Mouse (Mus musculus): ENCODE results near the gene Atxn10. TPM values are rescaled to one million over a fixed set of nuclear protein-coding genes. Genes with fewer than 3 reads are reported as not detected.

Gene Atxn10
- polyA plus RNA-seq (2015; fragmentation: Nextera tagmentation; extraction: Ambion mirVana) = 294 and 307 TPM in 2 replicates

DNA sequence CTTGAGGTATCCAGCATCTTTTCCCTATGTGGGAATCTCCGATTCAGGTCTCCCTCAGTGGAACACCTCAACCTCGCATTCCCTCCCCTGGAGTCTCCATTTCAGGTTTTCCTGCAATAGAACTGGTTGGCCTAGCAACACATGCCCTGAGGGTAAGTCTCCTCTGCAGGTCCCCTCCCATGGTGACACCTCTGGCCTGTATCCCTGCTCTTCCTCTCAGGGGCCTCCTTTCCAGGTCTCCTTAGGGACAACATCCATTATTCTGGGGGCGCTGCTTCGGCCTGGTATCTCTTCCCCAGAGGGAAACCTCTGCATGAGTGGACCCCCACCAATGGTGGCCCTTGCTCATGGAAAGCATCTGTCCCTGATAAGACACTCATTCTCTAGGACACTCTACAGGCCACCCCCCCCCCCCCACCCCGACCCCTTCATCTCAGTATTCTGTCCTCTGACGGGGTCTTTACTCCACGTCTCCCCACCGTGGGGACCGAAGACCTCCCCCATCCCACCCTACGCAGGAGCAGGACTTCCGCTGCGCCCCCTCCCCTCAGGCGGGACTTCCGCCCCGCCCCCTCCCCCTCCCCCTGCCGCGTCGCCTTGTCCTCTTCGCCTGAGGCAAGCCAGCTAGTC is at the start of gene Atxn10:
TSS of gene Atxn10 (plus strand) at position 575 of the 630 bp plus-strand sequence.
- peak within 1 kb of the TSS; percentile 93 for H3K27ac ChIP-seq (ENCODE audit: low read length)
- H3K4me1 ChIP-seq (ENCODE audit: insufficient read depth, low read length) = peaks cover 14% of the 10 kb centered on the region
- no peaks in the 10 kb centered on the region for H3K27me3 ChIP-seq (ENCODE audit: insufficient read depth, low read length)
- ATAC-seq (ENCODE audit: low FRiP score, low TSS enrichment) = peak; percentile 4; the same call in 1 of the 2 replicates
- H3K36me3 ChIP-seq (ENCODE audit: insufficient read depth, low read length) = no peaks in the 10 kb centered on the region
- no peaks in the 10 kb centered on the region for H3K9me3 ChIP-seq (ENCODE audit: low read length)
- H3K9ac ChIP-seq (replicated peaks; ENCODE audit: low read length) = peak within 1 kb of the TSS; percentile 94
- WGBS = 15% methylated on average over 9 of the region's 19 CpGs
- H3K4me2 ChIP-seq (replicated peaks; ENCODE audit: low read depth, low read length) = peak within 1 kb of the TSS; percentile 67
- peak within 1 kb of the TSS; percentile 69 for H3K4me3 ChIP-seq (ENCODE audit: low read length)

DNA sequence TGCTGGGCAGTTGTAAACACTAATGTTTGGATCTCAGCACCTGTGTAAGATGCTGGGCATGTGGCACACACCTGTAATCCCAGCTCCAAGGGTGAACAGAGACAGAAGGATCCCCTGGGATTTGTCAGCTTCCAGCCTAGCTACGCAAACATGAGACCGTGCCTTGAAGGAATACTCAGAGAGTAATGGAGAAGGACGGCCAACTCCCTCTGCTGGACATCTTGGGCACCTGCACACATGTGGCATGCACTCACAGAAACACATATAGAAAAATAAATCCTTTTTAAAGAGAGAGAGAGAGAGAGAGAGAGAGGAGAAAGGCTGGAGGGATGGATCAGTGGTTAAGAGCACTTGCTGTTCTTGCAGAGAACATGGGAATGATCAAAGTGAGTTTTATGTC is 41.4 kb upstream of the Atxn10 start:
- no peak overlapping the region for H3K4me2 ChIP-seq (replicated peaks; ENCODE audit: low read depth, low read length)
- no peaks in the 10 kb centered on the region for H3K27me3 ChIP-seq (ENCODE audit: insufficient read depth, low read length)
- H3K9ac ChIP-seq (replicated peaks; ENCODE audit: low read length) = no peak overlapping the region
- WGBS = 82% methylated on average over 3 of the region's 3 CpGs
- H3K9me3 ChIP-seq (ENCODE audit: low read length) = no peaks in the 10 kb centered on the region
- no peak for ATAC-seq (ENCODE audit: low FRiP score, low TSS enrichment)
- no peak overlapping the region for H3K4me3 ChIP-seq (ENCODE audit: low read length)
- H3K27ac ChIP-seq (ENCODE audit: low read length) = no peak overlapping the region
- no peaks in the 10 kb centered on the region for H3K36me3 ChIP-seq (ENCODE audit: insufficient read depth, low read length)
- H3K4me1 ChIP-seq (ENCODE audit: insufficient read depth, low read length) = peaks cover 17% of the 10 kb centered on the region

DNA sequence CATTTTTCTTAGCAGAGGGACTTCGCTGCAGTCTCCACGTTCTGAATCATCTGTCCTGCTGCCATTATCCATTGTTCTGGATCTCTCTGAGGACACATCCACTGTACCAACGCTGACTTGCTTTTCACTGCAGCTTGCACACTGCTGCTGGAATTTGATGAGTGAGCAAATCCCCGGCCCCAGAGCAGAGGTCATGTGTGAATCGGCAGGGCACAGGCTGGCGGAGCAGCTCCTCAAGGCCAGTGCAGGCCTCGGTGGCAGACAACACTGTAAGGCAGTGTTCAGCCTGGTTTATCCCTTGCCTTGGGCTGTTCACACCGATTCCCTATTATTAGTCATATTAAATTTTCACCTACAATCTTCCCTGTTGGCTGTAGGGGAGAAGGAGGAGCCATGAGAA is 40.5 kb upstream of the Atxn10 start:
- H3K9me3 ChIP-seq (ENCODE audit: low read length) = no peaks in the 10 kb centered on the region
- peaks cover 17% of the 10 kb centered on the region for H3K4me1 ChIP-seq (ENCODE audit: insufficient read depth, low read length)
- H3K36me3 ChIP-seq (ENCODE audit: insufficient read depth, low read length) = no peaks in the 10 kb centered on the region
- H3K27me3 ChIP-seq (ENCODE audit: insufficient read depth, low read length) = no peaks in the 10 kb centered on the region
- no peak overlapping the region for H3K4me3 ChIP-seq (ENCODE audit: low read length)
- 54% methylated on average over 8 of the region's 8 CpGs for WGBS
- H3K27ac ChIP-seq (ENCODE audit: low read length) = peak overlapping the region; percentile 39; the same call in 1 of the 2 replicates
- ATAC-seq (ENCODE audit: low FRiP score, low TSS enrichment) = peak; percentile 73
- no peak overlapping the region for H3K9ac ChIP-seq (replicated peaks; ENCODE audit: low read length)
- no peak overlapping the region for H3K4me2 ChIP-seq (replicated peaks; ENCODE audit: low read depth, low read length)

DNA sequence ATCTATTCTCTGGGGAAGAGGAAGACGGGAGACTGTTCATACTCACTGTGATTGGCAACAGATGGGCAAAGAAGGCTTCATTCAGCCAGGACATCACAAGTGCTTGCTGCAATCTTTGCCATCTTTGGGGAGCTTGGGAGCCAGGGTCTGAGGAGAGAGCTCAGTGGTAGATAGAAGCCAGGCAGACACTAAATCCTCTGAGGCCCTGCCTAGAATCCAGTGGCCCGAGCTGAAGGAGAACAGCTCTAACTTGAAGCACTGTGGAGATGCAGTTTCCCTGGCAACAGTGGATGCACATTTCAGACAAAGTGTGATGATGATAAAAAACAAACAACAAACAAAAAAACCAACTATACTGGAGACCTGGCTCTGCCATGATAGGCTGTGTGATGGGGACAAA is 40.1 kb upstream of the Atxn10 start:
- Histone ChIP-seq H3K27me3 (ENCODE audit: insufficient read depth, low read length) (no peaks in the 10 kb centered on the region), H3K36me3 (ENCODE audit: insufficient read depth, low read length) (no peaks in the 10 kb centered on the region), H3K4me2 (replicated peaks; ENCODE audit: low read depth, low read length) (no peak overlapping the region), H3K4me3 (ENCODE audit: low read length) (no peak overlapping the region), H3K9me3 (ENCODE audit: low read length) (no peaks in the 10 kb centered on the region), H3K27ac (ENCODE audit: low read length) (peak overlapping the region; percentile 39; the same call in 1 of the 2 replicates), H3K9ac (replicated peaks; ENCODE audit: low read length) (no peak overlapping the region), H3K4me1 (ENCODE audit: insufficient read depth, low read length) (peaks cover 17% of the 10 kb centered on the region)
- ATAC-seq (ENCODE audit: low FRiP score, low TSS enrichment) = no peak
- 54% methylated on average over 2 of the region's 2 CpGs for WGBS

DNA sequence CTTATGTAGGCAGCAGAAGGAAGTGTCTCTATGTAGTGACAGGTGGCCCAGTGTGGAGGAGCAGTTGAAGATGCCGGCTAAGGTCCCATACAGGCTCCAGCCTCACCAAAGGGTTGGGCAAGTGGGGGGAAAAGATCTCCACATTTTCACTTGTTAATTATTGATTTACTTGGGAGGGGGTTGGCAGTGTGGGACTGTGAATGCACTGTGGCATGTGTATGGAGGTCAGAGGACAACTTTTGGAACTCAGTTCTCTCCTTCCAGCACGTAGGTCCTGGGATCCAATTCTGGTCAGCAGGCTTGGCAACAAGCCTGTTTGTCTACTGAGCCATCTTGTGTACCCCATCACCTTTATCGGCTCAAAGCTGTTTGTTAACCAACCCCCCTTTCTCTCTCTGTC is 39.5 kb upstream of the Atxn10 start:
- Histone ChIP-seq H3K4me3 (ENCODE audit: low read length) (no peak overlapping the region), H3K36me3 (ENCODE audit: insufficient read depth, low read length) (no peaks in the 10 kb centered on the region), H3K4me1 (ENCODE audit: insufficient read depth, low read length) (peaks cover 17% of the 10 kb centered on the region), H3K9me3 (ENCODE audit: low read length) (no peaks in the 10 kb centered on the region), H3K27me3 (ENCODE audit: insufficient read depth, low read length) (no peaks in the 10 kb centered on the region), H3K27ac (ENCODE audit: low read length) (no peak overlapping the region), H3K9ac (replicated peaks; ENCODE audit: low read length) (no peak overlapping the region), H3K4me2 (replicated peaks; ENCODE audit: low read depth, low read length) (no peak overlapping the region)
- WGBS = 72% methylated on average over 3 of the region's 3 CpGs
- peak; percentile 52; the same call in 1 of the 2 replicates for ATAC-seq (ENCODE audit: low FRiP score, low TSS enrichment)

DNA sequence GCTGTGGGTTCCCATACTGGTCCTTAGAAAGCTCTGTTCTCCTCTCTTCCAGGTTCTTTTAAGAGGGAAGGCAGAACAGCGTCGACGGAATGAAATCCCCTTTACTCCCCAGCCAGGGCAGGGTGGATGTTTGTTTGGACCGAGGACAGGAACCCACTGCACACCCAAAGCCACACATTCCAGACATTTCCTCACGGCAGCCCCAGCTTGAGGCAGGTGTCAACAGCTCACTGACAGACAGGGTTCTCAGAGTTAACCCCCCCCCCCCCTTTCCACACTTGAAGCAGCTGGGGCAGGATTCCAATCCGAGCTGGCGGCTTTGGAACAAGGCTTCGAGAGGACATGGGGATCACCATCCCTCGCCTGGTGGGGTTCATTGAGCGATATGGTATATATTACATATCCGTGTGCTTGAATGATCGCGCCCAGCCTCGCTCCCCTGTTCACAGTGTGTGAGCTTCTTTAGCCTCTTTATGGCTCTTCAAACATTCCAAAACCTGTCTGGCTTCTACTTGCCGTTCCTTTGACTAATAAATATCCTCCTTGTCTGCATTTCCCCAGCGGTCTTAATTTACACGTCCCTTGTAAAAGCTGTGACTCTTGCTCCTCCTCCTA is 37.8 kb upstream of the Atxn10 start:
- Histone ChIP-seq H3K4me3 (ENCODE audit: low read length) (no peak overlapping the region), H3K4me1 (ENCODE audit: insufficient read depth, low read length) (peaks cover 17% of the 10 kb centered on the region), H3K27me3 (ENCODE audit: insufficient read depth, low read length) (no peaks in the 10 kb centered on the region), H3K36me3 (ENCODE audit: insufficient read depth, low read length) (no peaks in the 10 kb centered on the region), H3K9ac (replicated peaks; ENCODE audit: low read length) (no peak overlapping the region), H3K4me2 (replicated peaks; ENCODE audit: low read depth, low read length) (peak overlapping the region; percentile 35), H3K9me3 (ENCODE audit: low read length) (no peaks in the 10 kb centered on the region), H3K27ac (ENCODE audit: low read length) (peak overlapping the region; percentile 11; the same call in 1 of the 2 replicates)
- WGBS = 26% methylated on average over 17 of the region's 17 CpGs
- no peak for ATAC-seq (ENCODE audit: low FRiP score, low TSS enrichment)

DNA sequence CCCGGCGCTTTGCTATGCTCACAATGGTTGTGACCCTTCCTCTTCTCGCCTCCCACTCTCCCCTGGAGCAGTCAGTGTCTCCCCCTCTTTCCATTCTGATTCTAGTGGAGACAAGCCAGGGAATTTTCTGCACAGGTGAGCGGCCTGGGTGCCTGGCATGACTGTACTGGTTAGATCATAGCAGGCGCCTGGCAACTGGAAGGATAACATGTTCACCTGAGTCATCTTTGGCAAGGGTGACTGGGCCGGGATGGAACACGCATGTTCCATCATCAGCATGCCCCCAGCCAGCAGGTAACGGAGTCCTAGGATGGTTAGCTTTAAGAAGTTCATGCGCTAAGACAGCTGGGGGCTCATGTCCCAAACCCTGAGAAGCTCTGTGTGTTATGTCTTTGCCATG is 37.1 kb upstream of the Atxn10 start:
- Histone ChIP-seq H3K4me3 (ENCODE audit: low read length) (no peak overlapping the region), H3K4me1 (ENCODE audit: insufficient read depth, low read length) (peaks cover 17% of the 10 kb centered on the region), H3K27ac (ENCODE audit: low read length) (no peak overlapping the region), H3K36me3 (ENCODE audit: insufficient read depth, low read length) (no peaks in the 10 kb centered on the region), H3K4me2 (replicated peaks; ENCODE audit: low read depth, low read length) (no peak overlapping the region), H3K27me3 (ENCODE audit: insufficient read depth, low read length) (no peaks in the 10 kb centered on the region), H3K9ac (replicated peaks; ENCODE audit: low read length) (no peak overlapping the region), H3K9me3 (ENCODE audit: low read length) (peaks cover 2% of the 10 kb centered on the region; the same call in 1 of the 2 replicates)
- ATAC-seq (ENCODE audit: low FRiP score, low TSS enrichment) = no peak
- 81% methylated on average over 9 of the region's 9 CpGs for WGBS

DNA sequence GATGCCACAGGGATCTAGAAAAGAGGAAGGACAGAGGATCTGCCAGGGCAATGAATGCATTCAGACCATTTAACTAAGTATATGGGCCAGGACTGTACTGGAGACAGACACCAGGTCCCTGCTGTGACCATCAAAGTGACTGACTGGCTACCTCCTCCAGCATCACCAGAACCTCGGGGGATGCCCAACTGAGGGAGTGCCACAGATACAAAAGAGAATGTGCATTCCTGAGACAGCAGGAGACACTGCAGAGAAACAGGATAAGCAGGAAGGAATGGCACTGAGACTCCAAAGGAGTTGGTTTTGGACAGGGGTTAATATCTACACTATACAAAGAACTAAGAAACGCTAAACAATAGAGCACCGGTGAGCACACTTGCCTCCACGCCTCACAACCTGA is 32.8 kb upstream of the Atxn10 start:
- peaks cover 11% of the 10 kb centered on the region for H3K4me1 ChIP-seq (ENCODE audit: insufficient read depth, low read length)
- H3K36me3 ChIP-seq (ENCODE audit: insufficient read depth, low read length) = no peaks in the 10 kb centered on the region
- no peaks in the 10 kb centered on the region for H3K27me3 ChIP-seq (ENCODE audit: insufficient read depth, low read length)

DNA sequence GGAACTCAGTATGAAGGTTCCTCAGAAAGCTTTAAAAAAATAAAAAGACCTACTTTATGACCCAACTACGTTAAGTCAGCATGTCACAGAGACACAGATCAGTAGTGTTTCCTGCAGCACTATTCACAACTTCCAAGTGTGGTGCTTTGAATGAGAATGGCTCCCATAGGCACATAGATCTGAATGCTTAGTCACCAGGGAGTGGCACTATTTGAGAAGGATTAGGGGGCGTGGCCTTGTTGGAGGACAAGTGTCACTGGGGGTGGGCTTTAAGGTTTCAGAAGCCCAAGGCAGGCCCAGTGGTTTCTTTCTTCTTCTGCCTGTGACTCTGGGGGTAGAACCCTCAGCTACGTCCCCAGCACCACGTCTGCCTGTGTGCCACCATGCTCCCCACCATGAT is 32.1 kb upstream of the Atxn10 start:
- Histone ChIP-seq H3K4me1 (ENCODE audit: insufficient read depth, low read length) (peaks cover 4% of the 10 kb centered on the region), H3K27ac (ENCODE audit: low read length) (no peak overlapping the region), H3K4me3 (ENCODE audit: low read length) (no peak overlapping the region), H3K9ac (replicated peaks; ENCODE audit: low read length) (no peak overlapping the region), H3K36me3 (ENCODE audit: insufficient read depth, low read length) (no peaks in the 10 kb centered on the region), H3K9me3 (ENCODE audit: low read length) (peaks cover 5% of the 10 kb centered on the region; the same call in 1 of the 2 replicates), H3K27me3 (ENCODE audit: insufficient read depth, low read length) (no peaks in the 10 kb centered on the region), H3K4me2 (replicated peaks; ENCODE audit: low read depth, low read length) (no peak overlapping the region)
- no peak for ATAC-seq (ENCODE audit: low FRiP score, low TSS enrichment)
- 89% methylated on average over 4 of the region's 4 CpGs for WGBS

More for the DNA sequence above, 32.8 kb upstream of the Atxn10 start:
- Histone ChIP-seq H3K27ac (ENCODE audit: low read length) (no peak overlapping the region), H3K9ac (replicated peaks; ENCODE audit: low read length) (no peak overlapping the region), H3K4me2 (replicated peaks; ENCODE audit: low read depth, low read length) (no peak overlapping the region), H3K4me3 (ENCODE audit: low read length) (no peak overlapping the region), H3K9me3 (ENCODE audit: low read length) (peaks cover 5% of the 10 kb centered on the region; the same call in 1 of the 2 replicates)
- no peak for ATAC-seq (ENCODE audit: low FRiP score, low TSS enrichment)
- WGBS = 80% methylated on average over 4 of the region's 4 CpGs

DNA sequence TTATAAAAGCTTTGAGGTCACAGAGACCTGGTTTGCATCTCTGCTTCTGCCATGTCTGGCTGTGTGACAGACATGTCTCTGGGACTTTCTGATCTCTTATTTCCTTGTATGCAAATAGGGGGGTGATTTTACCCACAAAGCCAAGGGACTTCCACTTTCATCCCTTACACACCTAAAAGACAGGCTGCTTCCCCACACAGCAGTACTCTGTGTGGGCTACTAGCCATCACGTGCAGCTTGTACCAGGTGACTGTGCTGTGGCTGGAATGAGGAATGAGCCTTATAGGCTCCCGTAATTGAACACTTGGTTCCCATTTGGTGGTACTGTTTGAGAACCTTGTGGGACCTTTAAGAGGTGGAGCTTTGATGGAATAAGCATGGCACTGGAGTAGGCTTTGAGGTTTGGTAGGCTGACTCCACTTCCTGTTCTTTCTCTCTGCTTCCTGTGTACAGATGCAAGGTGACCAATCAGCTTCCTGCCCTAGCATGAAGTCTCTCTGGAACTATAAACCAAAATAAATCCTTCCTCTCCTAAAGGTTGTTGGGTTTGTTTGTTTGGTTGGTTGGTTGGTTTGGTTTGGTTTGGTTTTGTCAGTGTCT is 28.9 kb upstream of the Atxn10 start:
- no peak for ATAC-seq (ENCODE audit: low FRiP score, low TSS enrichment)
- H3K9me3 ChIP-seq (ENCODE audit: low read length) = peaks cover 5% of the 10 kb centered on the region; the same call in 1 of the 2 replicates
- no peaks in the 10 kb centered on the region for H3K4me1 ChIP-seq (ENCODE audit: insufficient read depth, low read length)
- no peak overlapping the region for H3K4me2 ChIP-seq (replicated peaks; ENCODE audit: low read depth, low read length)
- H3K4me3 ChIP-seq (ENCODE audit: low read length) = no peak overlapping the region
- H3K36me3 ChIP-seq (ENCODE audit: insufficient read depth, low read length) = no peaks in the 10 kb centered on the region
- H3K27ac ChIP-seq (ENCODE audit: low read length) = no peak overlapping the region
- 84% methylated on average over 2 of the region's 2 CpGs for WGBS
- H3K27me3 ChIP-seq (ENCODE audit: insufficient read depth, low read length) = no peaks in the 10 kb centered on the region
- no peak overlapping the region for H3K9ac ChIP-seq (replicated peaks; ENCODE audit: low read length)

Measured in kidney, embryonic 16.5 days (tissue).